Mouse (Mus musculus) megakaryocyte-erythroid progenitor cell, adult 5-6 weeks (primary cell): ENCODE data around the gene Siglecf. TPM values are rescaled to one million over a fixed set of nuclear protein-coding genes. Genes with fewer than 3 reads are reported as not detected.

Experiments used
- ATAC-seq: replicated peaks from 2 replicates; pipeline ENCODE4 v1.8.0; 2016; ENCODE audit warnings: mild to moderate bottlenecking, inconsistent platforms; ENCODE audit not compliant: severe bottlenecking, poor library complexity, low FRiP score, low TSS enrichment
- total RNA-seq, 2 experiments: library from RNA; stranded (forward) in 1 of 2; stranded (reverse) in 1 of 2; fragments of 200-1000, 215-1000 nt in 1 of 2; fragments of >200 nt in 1 of 2; fragmentation: Nextera tagmentation in 1 of 2; gene quantifications; 2 replicates each; pipeline ENCODE4 v1.2.3; 2014 to 2017

Gene Siglecf
- total RNA-seq, 2 experiments from 2014 or later: 3.1 to 6.9 TPM

GRCm38 (mm10) chr7:43358556-43358955, 7.4 kb downstream of the Siglecf start:
- no peak for ATAC-seq

GRCm38 (mm10) chr7:43361442-43361841, 10.3 kb downstream of the Siglecf start:
- ATAC-seq: no peak

- ATAC-seq: no peak
Observed at GRCm38 (mm10) chr7:43362021-43362420, 10.9 kb downstream of the Siglecf start.

GRCm38 (mm10) chr7:43378226-43378625, 27.1 kb downstream of the Siglecf start:
- ATAC-seq: peak; percentile 91

GRCm38 (mm10) chr7:43392349-43393121, 41.4 kb downstream of the Siglecf start:
- ATAC-seq: no peak

- ATAC-seq: no peak
Observed at GRCm38 (mm10) chr7:43399501-43399900, 48.4 kb downstream of the Siglecf start.

GRCm38 (mm10) chr7:43402718-43403117, 51.6 kb downstream of the Siglecf start:
- ATAC-seq: peak; percentile 79

- no peak for ATAC-seq
Observed at GRCm38 (mm10) chr7:43407573-43407972, 56.4 kb downstream of the Siglecf start.

- ATAC-seq: no peak
Observed at GRCm38 (mm10) chr7:43408131-43408553, 57.0 kb downstream of the Siglecf start, which contains the start of gene Siglecg. TSS of gene Siglecg (plus strand) at chr7:43408204.

- ATAC-seq: no peak
Observed at GRCm38 (mm10) chr7:43409084-43409483, 57.9 kb downstream of the Siglecf start.

Other genes starting within 250 kb of the Siglecf start
- not detected in 2 replicates for gene Zfp936, start 237.1 kb upstream of the Siglecf start, total RNA-seq (2014; fragmentation: Nextera tagmentation)
- not detected in 2 replicates for gene Zfp936, start 237.1 kb upstream of the Siglecf start, total RNA-seq (2017)
- 11.5 and 15.9 TPM in 2 replicates for gene Zfp715, start 38.0 kb upstream of the Siglecf start, total RNA-seq (2014; fragmentation: Nextera tagmentation)
- gene Zfp715, start 38.0 kb upstream of the Siglecf start, total RNA-seq (2017): 5.0 and 16.7 TPM in 2 replicates
- 3.1 and 4.4 TPM in 2 replicates for gene Siglecg, start 56.9 kb downstream of the Siglecf start, total RNA-seq (2014; fragmentation: Nextera tagmentation)
- gene Siglecg, start 56.9 kb downstream of the Siglecf start, total RNA-seq (2017): 1.3 TPM in 1 of 2 replicates, not detected in the other
- 2.1 TPM in 1 of 2 replicates, not detected in the other for gene Lim2, start 76.3 kb downstream of the Siglecf start, total RNA-seq (2014; fragmentation: Nextera tagmentation)
- not detected in 2 replicates for gene Lim2, start 76.3 kb downstream of the Siglecf start, total RNA-seq (2017)
- gene Nkg7, start 85.7 kb downstream of the Siglecf start, total RNA-seq (2014; fragmentation: Nextera tagmentation): 49.9 and 86.7 TPM in 2 replicates
- 41.8 and 53.8 TPM in 2 replicates for gene Nkg7, start 85.7 kb downstream of the Siglecf start, total RNA-seq (2017)
- gene Cldnd2, start 89.4 kb downstream of the Siglecf start, total RNA-seq (2014; fragmentation: Nextera tagmentation): not detected in 2 replicates
- gene Cldnd2, start 89.4 kb downstream of the Siglecf start, total RNA-seq (2017): not detected in 2 replicates
- 212 and 237 TPM in 2 replicates for gene Etfb, start 92.7 kb downstream of the Siglecf start, total RNA-seq (2014; fragmentation: Nextera tagmentation)
- 396 and 426 TPM in 2 replicates for gene Etfb, start 92.7 kb downstream of the Siglecf start, total RNA-seq (2017)
- not detected in 2 replicates for gene Gm45233, start 92.8 kb downstream of the Siglecf start, total RNA-seq (2014; fragmentation: Nextera tagmentation)
- 4.2 TPM in 1 of 2 replicates, not detected in the other for gene Gm45233, start 92.8 kb downstream of the Siglecf start, total RNA-seq (2017)
- gene Vsig10l, start 111.8 kb downstream of the Siglecf start, total RNA-seq (2014; fragmentation: Nextera tagmentation): 2.3 and 2.9 TPM in 2 replicates
- gene Vsig10l, start 111.8 kb downstream of the Siglecf start, total RNA-seq (2017): 3.0 and 8.9 TPM in 2 replicates
- gene Iglon5, start 138.7 kb downstream of the Siglecf start, total RNA-seq (2014; fragmentation: Nextera tagmentation): not detected in 2 replicates
- not detected in 2 replicates for gene Iglon5, start 138.7 kb downstream of the Siglecf start, total RNA-seq (2017)
- gene 4931406B18Rik, start 154.6 kb downstream of the Siglecf start, total RNA-seq (2014; fragmentation: Nextera tagmentation): not detected in 2 replicates
- not detected in 2 replicates for gene 4931406B18Rik, start 154.6 kb downstream of the Siglecf start, total RNA-seq (2017)
- 1.9 and 3.5 TPM in 2 replicates for gene Cd33, start 193.1 kb downstream of the Siglecf start, total RNA-seq (2014; fragmentation: Nextera tagmentation)
- 0.19 and 0.42 TPM in 2 replicates for gene Cd33, start 193.1 kb downstream of the Siglecf start, total RNA-seq (2017)
- 1.0 and 1.2 TPM in 2 replicates for gene Zfp658, start 210.9 kb downstream of the Siglecf start, total RNA-seq (2014; fragmentation: Nextera tagmentation)
- 0.09 and 0.11 TPM in 2 replicates for gene Zfp658, start 210.9 kb downstream of the Siglecf start, total RNA-seq (2017)
- gene Zfp719, start 228.3 kb downstream of the Siglecf start, total RNA-seq (2014; fragmentation: Nextera tagmentation): 5.0 and 5.5 TPM in 2 replicates
- 4.2 and 4.5 TPM in 2 replicates for gene Zfp719, start 228.3 kb downstream of the Siglecf start, total RNA-seq (2017)